Mouse (Mus musculus): Measurements from ENCODE around the gene Ccne1.

The Ccne1 gene

GRCm38 (mm10) chr7:38054246-38054645, 53.1 kb downstream of the Ccne1 start:
- DNase-seq (ENCODE audit: low spot score): no peak
